8 mouse cellular contexts compared by ENCODE assay signal in genomic region chr7:72305971-72306370, GRCm38 (mm10). TPM values are rescaled to one million over a fixed set of nuclear protein-coding genes. Genes with fewer than 3 reads are reported as not detected.
DNase-seq lines count a peak whose midpoint lies in the region; ATAC-seq and TF ChIP-seq lines count a peak whose summit lies in the region.

No protein-coding gene starts in this region.

- peak; percentile 4 for DNase-seq in adrenal gland, adult 2 months
- DNase-seq in adrenal gland, adult 8-10 months, result no peak
- DNase-seq in ZHBTc4 (ENCODE audit: low read depth, low spot score), result peak; percentile 20
- DNase-seq in limb, embryonic 14.5 days (ENCODE audit: low spot score), result no peak
- DNase-seq in midbrain, postnatal 0 days (ENCODE audit: low spot score), result no peak
- no peak for DNase-seq in left cerebral cortex, adult 11 months (ENCODE audit: low spot score)
- no peak for DNase-seq in layer of hippocampus, postnatal 36 days

- H3K4me1 ChIP-seq in hindbrain, embryonic 12.5 days, result peaks cover 13% of the 10 kb centered on the region
- peaks cover 6% of the 10 kb centered on the region; the same call in 1 of the 2 replicates for H3K4me1 ChIP-seq in limb, embryonic 14.5 days (ENCODE audit: control insufficient read depth, insufficient read depth, low read length)
- H3K4me1 ChIP-seq in midbrain, postnatal 0 days (ENCODE audit: insufficient read depth, low read length), result peaks cover 4% of the 10 kb centered on the region; the same call in 1 of the 2 replicates

- no peak overlapping the region for H3K9ac ChIP-seq in hindbrain, embryonic 12.5 days
- H3K9ac ChIP-seq in limb, embryonic 14.5 days (ENCODE audit: low read depth, low read length, severe bottlenecking), result peak overlapping the region; percentile 43
- H3K9ac ChIP-seq in midbrain, postnatal 0 days (replicated peaks; ENCODE audit: low read length, poor library complexity, severe bottlenecking), result peak overlapping the region; percentile 14

- no peak overlapping the region for H3K27ac ChIP-seq in hindbrain, embryonic 12.5 days
- no peak overlapping the region for H3K27ac ChIP-seq in limb, embryonic 14.5 days (replicated peaks; ENCODE audit: low read depth, low read length)
- H3K27ac ChIP-seq in midbrain, postnatal 0 days (ENCODE audit: low read depth, low read length), result no peak overlapping the region

- TF ChIP-seq POLR2A in limb, embryonic 14.5 days (IDR thresholded peaks at IDR 0.05; ENCODE audit: borderline replicate concordance, extremely low read depth, insufficient read depth, insufficient read length), result no peak

- H3K4me2 ChIP-seq in hindbrain, embryonic 12.5 days (replicated peaks), result peak overlapping the region; percentile 82
- H3K4me2 ChIP-seq in limb, embryonic 14.5 days (replicated peaks; ENCODE audit: low read depth, low read length, severe bottlenecking), result peak overlapping the region; percentile 97
- peak overlapping the region; percentile 99 for H3K4me2 ChIP-seq in midbrain, postnatal 0 days (ENCODE audit: low read depth, low read length, poor library complexity, severe bottlenecking)

- H3K27me3 ChIP-seq in hindbrain, embryonic 12.5 days, result peaks cover 18% of the 10 kb centered on the region
- no peaks in the 10 kb centered on the region for H3K27me3 ChIP-seq in limb, embryonic 14.5 days (ENCODE audit: control insufficient read depth, insufficient read depth, low read length)
- peaks cover 5% of the 10 kb centered on the region; the same call in 1 of the 2 replicates for H3K27me3 ChIP-seq in midbrain, postnatal 0 days (ENCODE audit: insufficient read depth, low read length)

- TF ChIP-seq CTCF in midbrain, postnatal 0 days (IDR thresholded peaks at IDR 0.05), result no peak

- ATAC-seq in hindbrain, embryonic 12.5 days (ENCODE audit: low FRiP score), result no peak
- ATAC-seq in limb, embryonic 14.5 days (ENCODE audit: low FRiP score, low read depth), result no peak
- no peak for ATAC-seq in midbrain, postnatal 0 days (ENCODE audit: low FRiP score)

- H3K36me3 ChIP-seq in hindbrain, embryonic 12.5 days, result no peaks in the 10 kb centered on the region
- no peaks in the 10 kb centered on the region for H3K36me3 ChIP-seq in limb, embryonic 14.5 days (ENCODE audit: control insufficient read depth, insufficient read depth, low read length)
- no peaks in the 10 kb centered on the region for H3K36me3 ChIP-seq in midbrain, postnatal 0 days (ENCODE audit: insufficient read depth, low read length)

- 3% methylated on average over 14 of the region's 14 CpGs for WGBS in hindbrain, embryonic 12.5 days
- WGBS in limb, embryonic 14.5 days, result under 1% methylated on average over 14 of the region's 14 CpGs
- WGBS in midbrain, postnatal 0 days, result 3% methylated on average over 14 of the region's 14 CpGs

- peak overlapping the region; percentile 39 for H3K4me3 ChIP-seq in hindbrain, embryonic 12.5 days
- peak overlapping the region; percentile 52 for H3K4me3 ChIP-seq in limb, embryonic 14.5 days (replicated peaks; ENCODE audit: low read length)
- H3K4me3 ChIP-seq in midbrain, postnatal 0 days (ENCODE audit: low read depth, low read length), result peak overlapping the region; percentile 55

- H3K9me3 ChIP-seq in hindbrain, embryonic 12.5 days (replicated peaks), result no peaks in the 10 kb centered on the region
- H3K9me3 ChIP-seq in limb, embryonic 14.5 days (ENCODE audit: control insufficient read depth, low read length), result no peaks in the 10 kb centered on the region
- no peaks in the 10 kb centered on the region for H3K9me3 ChIP-seq in midbrain, postnatal 0 days (ENCODE audit: low read length)

RNA-seq across cellular contexts. Expression of gene Mctp2, which starts 0.4 kb away (rescaled TPM):
- total RNA-seq in adrenal gland, adult 2 months (2021), result under 1 TPM; 0.59 to 0.78 TPM
- 0.31 and 1.1 TPM in 2 replicates for polyA plus RNA-seq in adrenal gland, adult 2 months (2012; rRNA removed)
- 1 to 10 TPM in 1 of 4 experiments, under 1 TPM in 3; 0.63 to 1.6 (median 0.69) TPM for total RNA-seq in adrenal gland, adult 8-10 months (2022)
- 0.22 and 0.27 TPM in 2 replicates for polyA plus RNA-seq in hindbrain, embryonic 12.5 days (2016; fragmentation: Nextera tagmentation; extraction: Ambion mirVana)
- polyA plus RNA-seq in limb, embryonic 14.5 days (2012; rRNA removed), result 0.47 and 1.0 TPM in 2 replicates
- 0.89 and 1.3 TPM in 2 replicates for polyA plus RNA-seq in limb, embryonic 14.5 days (2014; fragmentation: Nextera tagmentation; extraction: Ambion mirVana)
- 0.71 and 1.1 TPM in 2 replicates for total RNA-seq in midbrain, postnatal 0 days (2014; rRNA removed)
- 0.38 and 0.44 TPM in 2 replicates for polyA plus RNA-seq in midbrain, postnatal 0 days (2015; fragmentation: Nextera tagmentation; extraction: Ambion mirVana)
- total RNA-seq in layer of hippocampus, postnatal 36 days (2021), result 1 to 10 TPM; 1.2 to 1.8 TPM

Comparison
In these comparisons a context has a peak if more than half of its experiments do, and no peak if none do; other contexts are left out.
1. DNase-seq: peak in adrenal gland, adult 2 months (single experiment) and ZHBTc4 (single experiment); none in adrenal gland, adult 8-10 months (single experiment), limb, embryonic 14.5 days (single experiment), midbrain, postnatal 0 days (single experiment), left cerebral cortex, adult 11 months (single experiment) and layer of hippocampus, postnatal 36 days (0 of 2).
2. Peak in every context shown above with its lines, with median percentiles within 50 percentile points of each other: H3K4me2 ChIP-seq and H3K4me3 ChIP-seq.